10 mouse cellular contexts compared by ENCODE assay signal in genomic region chr4:154856882-154857281, GRCm38 (mm10). TPM values are rescaled to one million over a fixed set of nuclear protein-coding genes. Genes with fewer than 3 reads are reported as not detected.
DNase-seq lines count a peak whose midpoint lies in the region; ATAC-seq lines count a peak whose summit lies in the region.
"Had no signal": no experiment of that assay in that cellular context is flagged by ENCODE, and none has a peak within 500 bp of the region (broad histone marks: within the 10 kb centered on the region; RNA-seq: fewer than 3 reads in every experiment).

No protein-coding gene starts in this region.

- 0 out of 2 replicates have a peak, but pooled peaks cover 2% of the 10 kb centered on the region for H3K4me1 ChIP-seq in kidney, embryonic 14.5 days (ENCODE audit: control insufficient read depth, insufficient read depth, low read length)
- no peaks in the 10 kb centered on the region; the same call in 1 of the 2 replicates for H3K4me1 ChIP-seq in hindbrain, embryonic 11.5 days (replicated peaks; ENCODE audit: control insufficient read depth, insufficient read depth, low read length)
- H3K4me1 ChIP-seq in neural tube, embryonic 12.5 days = peaks cover 4% of the 10 kb centered on the region; the same call in 1 of the 2 replicates

- 90% methylated on average over 7 of the region's 7 CpGs for WGBS in kidney, embryonic 14.5 days
- 91% methylated on average over 7 of the region's 7 CpGs for WGBS in hindbrain, embryonic 11.5 days
- WGBS in neural tube, embryonic 12.5 days = 86% methylated on average over 7 of the region's 7 CpGs

- no peak for DNase-seq in kidney, adult 18-20 months
- peak; percentile 39 to 58 for DNase-seq in cerebellum, postnatal 10 days
- DNase-seq in hindbrain, embryonic 11.5 days (ENCODE audit: low spot score) = no peak
- DNase-seq in layer of hippocampus, postnatal 36 days = no peak
- no peak for DNase-seq in embryo, embryonic 9.5 days (ENCODE audit: extremely low spot score)
- no peak for DNase-seq in kidney, postnatal 10 days

- H3K9ac ChIP-seq in kidney, embryonic 14.5 days (ENCODE audit: low read depth, low read length) = no peak overlapping the region
- H3K9ac ChIP-seq in hindbrain, embryonic 11.5 days (ENCODE audit: low read depth, low read length) = no peak overlapping the region
- no peak overlapping the region for H3K9ac ChIP-seq in neural tube, embryonic 12.5 days

- H3K27ac ChIP-seq in kidney, embryonic 14.5 days (ENCODE audit: low read depth, low read length) = no peak overlapping the region
- no peak overlapping the region for H3K27ac ChIP-seq in hindbrain, embryonic 11.5 days (ENCODE audit: low read depth, low read length)
- H3K27ac ChIP-seq in neural tube, embryonic 12.5 days = no peak overlapping the region

- peaks cover 30% of the 10 kb centered on the region for H3K27me3 ChIP-seq in kidney, embryonic 14.5 days (ENCODE audit: control insufficient read depth, insufficient read depth, low read length)
- H3K27me3 ChIP-seq in hindbrain, embryonic 11.5 days (ENCODE audit: control insufficient read depth, insufficient read depth, low read length) = peaks cover 19% of the 10 kb centered on the region
- H3K27me3 ChIP-seq in neural tube, embryonic 12.5 days (replicated peaks) = peaks cover 32% of the 10 kb centered on the region

- H3K4me2 ChIP-seq in kidney, embryonic 14.5 days (replicated peaks; ENCODE audit: low read depth, low read length) = peak overlapping the region; percentile 94
- H3K4me2 ChIP-seq in hindbrain, embryonic 11.5 days (replicated peaks; ENCODE audit: low read depth, low read length) = no peak overlapping the region
- peak overlapping the region; percentile 90 for H3K4me2 ChIP-seq in neural tube, embryonic 12.5 days (replicated peaks)

- H3K4me3 ChIP-seq in kidney, embryonic 14.5 days (ENCODE audit: low read length) = peak overlapping the region; percentile 50
- H3K4me3 ChIP-seq in hindbrain, embryonic 11.5 days (ENCODE audit: low read depth, low read length) = no peak overlapping the region
- H3K4me3 ChIP-seq in neural tube, embryonic 12.5 days = no peak overlapping the region

- no peak for ATAC-seq in kidney, embryonic 14.5 days (ENCODE audit: low FRiP score, low TSS enrichment)
- peak; percentile 8; the same call in 1 of the 2 replicates for ATAC-seq in hindbrain, embryonic 11.5 days (ENCODE audit: low FRiP score)
- no peak for ATAC-seq in neural tube, embryonic 12.5 days (ENCODE audit: low FRiP score, low read depth)

- H3K36me3 ChIP-seq in kidney, embryonic 14.5 days (ENCODE audit: control insufficient read depth, insufficient read depth, low read length) = no peaks in the 10 kb centered on the region
- H3K36me3 ChIP-seq in hindbrain, embryonic 11.5 days (ENCODE audit: control insufficient read depth, insufficient read depth, low read length) = no peaks in the 10 kb centered on the region
- H3K36me3 ChIP-seq in neural tube, embryonic 12.5 days = no peaks in the 10 kb centered on the region

- no peaks in the 10 kb centered on the region for H3K9me3 ChIP-seq in kidney, embryonic 14.5 days (ENCODE audit: control insufficient read depth, low read length)
- H3K9me3 ChIP-seq in hindbrain, embryonic 11.5 days (ENCODE audit: control insufficient read depth, low read length) = no peaks in the 10 kb centered on the region
- H3K9me3 ChIP-seq in neural tube, embryonic 12.5 days = no peaks in the 10 kb centered on the region

RNA-seq across cellular contexts. Expression of gene Mmel1, which starts 12.5 kb away (rescaled TPM):
- polyA plus RNA-seq in kidney, embryonic 14.5 days (2014; fragmentation: Nextera tagmentation; extraction: Ambion mirVana) = not detected in 2 replicates
- polyA plus RNA-seq in hindbrain, embryonic 11.5 days (2014; fragmentation: Nextera tagmentation; extraction: Ambion mirVana) = 0.48 and 0.56 TPM in 2 replicates
- polyA plus RNA-seq in neural tube, embryonic 12.5 days (2016; fragmentation: Nextera tagmentation; extraction: Ambion mirVana) = 0.23 and 0.26 TPM in 2 replicates
- under 1 TPM; 0.15 to 0.40 TPM for total RNA-seq in layer of hippocampus, postnatal 36 days (2021)

RNA-seq across cellular contexts. Expression of gene Ttc34, which starts 19.6 kb away (rescaled TPM):
- polyA plus RNA-seq in kidney, embryonic 14.5 days (2014; fragmentation: Nextera tagmentation; extraction: Ambion mirVana) = 0.24 and 0.31 TPM in 2 replicates
- 0.09 and 0.32 TPM in 2 replicates for polyA plus RNA-seq in hindbrain, embryonic 11.5 days (2014; fragmentation: Nextera tagmentation; extraction: Ambion mirVana)
- 0.28 and 0.38 TPM in 2 replicates for polyA plus RNA-seq in neural tube, embryonic 12.5 days (2016; fragmentation: Nextera tagmentation; extraction: Ambion mirVana)
- total RNA-seq in layer of hippocampus, postnatal 36 days (2021) = 1 to 10 TPM; 2.1 to 2.7 TPM
- polyA plus RNA-seq: kidney, adult 2 months; small intestine, adult 2 months had no signal

RNA-seq across cellular contexts. Expression of gene Fam213b, which starts 42.1 kb away (rescaled TPM):
- 37.6 and 39.1 TPM in 2 replicates for polyA plus RNA-seq in kidney, embryonic 14.5 days (2014; fragmentation: Nextera tagmentation; extraction: Ambion mirVana)
- 39.8 and 41.4 TPM in 2 replicates for polyA plus RNA-seq in hindbrain, embryonic 11.5 days (2014; fragmentation: Nextera tagmentation; extraction: Ambion mirVana)
- polyA plus RNA-seq in neural tube, embryonic 12.5 days (2016; fragmentation: Nextera tagmentation; extraction: Ambion mirVana) = 36.1 and 40.4 TPM in 2 replicates
- 10 to 100 TPM; 40.4 to 45.9 TPM for total RNA-seq in layer of hippocampus, postnatal 36 days (2021)

Comparison
In these comparisons a context has a peak if more than half of its experiments do, and no peak if none do; other contexts are left out.
1. DNase-seq: peak in cerebellum, postnatal 10 days (2 of 2); none in kidney, adult 18-20 months (single experiment), hindbrain, embryonic 11.5 days (single experiment), layer of hippocampus, postnatal 36 days (0 of 2), embryo, embryonic 9.5 days (single experiment) and kidney, postnatal 10 days (single experiment).